Mouse (Mus musculus): Measurements from ENCODE around the gene Mettl17. TPM values are rescaled to one million over a fixed set of nuclear protein-coding genes. Genes with fewer than 3 reads are reported as not detected.

Gene Mettl17
- polyA plus RNA-seq, 1 experiment from 2014 or later, result 43.3 TPM

GRCm38 (mm10) chr14:51883527-51884030, 1.1 kb upstream of the Mettl17 start:
- Histone ChIP-seq H3K4me3 (peak overlapping the region; percentile 62), H3K9me3 (no peaks in the 10 kb centered on the region)
- DNase-seq (ENCODE audit: extremely low spot score, low spot score), result peak; percentile 49

GRCm38 (mm10) chr14:51884031-51884544, 554 bp upstream of the Mettl17 start:
- Histone ChIP-seq H3K27me3 (ENCODE audit: poor library complexity, severe bottlenecking) (no peaks in the 10 kb centered on the region), H3K4me1 (peaks cover 19% of the 10 kb centered on the region), H3K9me3 (no peaks in the 10 kb centered on the region), H3K36me3 (replicated peaks) (peaks cover 32% of the 10 kb centered on the region), H3K4me3 (peak overlapping the region; percentile 62), H3K27ac (peak overlapping the region; percentile 92)
- no peak for DNase-seq (ENCODE audit: extremely low spot score, low spot score)
- WGBS, result 2% methylated on average over 14 of the region's 14 CpGs

More at GRCm38 (mm10) chr14:51883527-51884030, 1.1 kb upstream of the Mettl17 start:
- WGBS, result under 1% methylated on average over 4 of the region's 4 CpGs
- H3K36me3 ChIP-seq (replicated peaks), result peaks cover 27% of the 10 kb centered on the region
- H3K27ac ChIP-seq, result peak overlapping the region; percentile 92
- H3K4me1 ChIP-seq, result peaks cover 19% of the 10 kb centered on the region
- no peaks in the 10 kb centered on the region for H3K27me3 ChIP-seq (ENCODE audit: poor library complexity, severe bottlenecking)

- no peaks in the 10 kb centered on the region for H3K9me3 ChIP-seq
- no peak overlapping the region for H3K27ac ChIP-seq
- WGBS, result 46% methylated on average over 6 of the region's 6 CpGs
- peaks cover 51% of the 10 kb centered on the region for H3K36me3 ChIP-seq (replicated peaks)
- peaks cover 19% of the 10 kb centered on the region for H3K4me1 ChIP-seq
- H3K27me3 ChIP-seq (ENCODE audit: poor library complexity, severe bottlenecking), result no peaks in the 10 kb centered on the region
- peak overlapping the region; percentile 62 for H3K4me3 ChIP-seq
- DNase-seq (ENCODE audit: extremely low spot score, low spot score), result no peak
Observed at GRCm38 (mm10) chr14:51886051-51886450, 1.4 kb downstream of the Mettl17 start.

DNA sequence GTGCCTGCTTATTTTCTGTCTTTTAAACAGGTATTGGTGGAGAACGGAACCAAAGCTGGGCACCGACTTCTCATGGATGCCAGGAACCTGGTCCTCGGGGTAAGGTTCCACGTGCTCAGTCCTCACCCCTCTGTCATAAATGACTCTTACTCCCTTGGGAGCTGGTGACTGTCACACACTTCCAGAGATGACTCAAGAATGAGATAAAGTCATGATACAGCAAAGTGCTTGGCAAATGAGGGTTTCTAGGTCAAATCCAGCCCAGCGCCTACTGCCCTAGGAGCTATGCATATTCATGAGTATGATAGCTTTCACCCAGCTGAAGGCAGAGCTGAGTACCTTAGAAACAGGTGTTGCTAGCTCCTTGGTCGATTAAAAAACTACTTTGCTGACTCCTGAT, 5.2 kb downstream of the Mettl17 start:
- Histone ChIP-seq H3K36me3 (replicated peaks) (peaks cover 69% of the 10 kb centered on the region), H3K4me3 (no peak overlapping the region), H3K27ac (no peak overlapping the region), H3K9me3 (no peaks in the 10 kb centered on the region), H3K4me1 (peaks cover 30% of the 10 kb centered on the region), H3K27me3 (ENCODE audit: poor library complexity, severe bottlenecking) (no peaks in the 10 kb centered on the region)
- DNase-seq (ENCODE audit: extremely low spot score, low spot score), result no peak
- 90% methylated on average over 6 of the region's 6 CpGs for WGBS

DNA sequence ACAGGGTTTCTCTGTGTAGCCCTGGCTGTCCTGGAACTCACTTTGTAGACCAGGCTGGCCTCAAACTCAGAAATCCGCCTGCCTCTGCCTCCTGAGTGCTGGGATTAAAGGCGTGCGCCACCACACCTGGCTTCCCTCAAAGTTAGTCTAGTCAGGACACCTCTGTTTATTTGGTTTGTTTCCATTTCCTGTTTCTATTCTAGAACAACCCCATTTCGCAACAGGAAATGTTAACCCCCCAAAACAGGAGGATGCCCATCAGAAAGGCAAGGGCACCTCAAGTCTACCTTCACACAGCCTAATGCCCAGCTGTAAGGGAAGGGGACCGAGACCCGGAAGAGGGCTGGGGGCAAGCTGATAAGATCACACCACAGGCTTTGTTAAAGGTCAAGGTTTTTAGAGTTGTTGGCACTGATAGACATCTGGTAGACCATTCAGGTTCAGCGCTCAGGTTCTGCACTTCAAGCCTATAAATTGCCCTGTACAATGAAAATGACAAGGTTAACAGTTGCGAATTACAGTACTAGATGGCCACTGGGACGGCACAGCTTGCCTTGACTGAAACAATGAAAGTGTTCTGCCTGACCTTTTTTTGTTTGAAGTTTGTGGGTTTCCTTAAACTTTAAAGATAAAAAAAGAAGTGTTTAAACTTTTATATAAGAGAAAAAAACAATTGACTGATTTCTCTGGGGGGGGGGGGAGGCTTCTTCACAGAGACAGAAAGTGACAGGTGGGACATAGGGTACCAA, 7.7 kb downstream of the Mettl17 start, which contains the start of gene Slc39a2:
TSS of gene Slc39a2 (plus strand) at position 699 of the 749 bp plus-strand sequence.
- no peak within 1 kb of the TSS for H3K4me3 ChIP-seq
- WGBS, result 93% methylated on average over 9 of the region's 9 CpGs
- no peak for DNase-seq (ENCODE audit: extremely low spot score, low spot score)

DNA sequence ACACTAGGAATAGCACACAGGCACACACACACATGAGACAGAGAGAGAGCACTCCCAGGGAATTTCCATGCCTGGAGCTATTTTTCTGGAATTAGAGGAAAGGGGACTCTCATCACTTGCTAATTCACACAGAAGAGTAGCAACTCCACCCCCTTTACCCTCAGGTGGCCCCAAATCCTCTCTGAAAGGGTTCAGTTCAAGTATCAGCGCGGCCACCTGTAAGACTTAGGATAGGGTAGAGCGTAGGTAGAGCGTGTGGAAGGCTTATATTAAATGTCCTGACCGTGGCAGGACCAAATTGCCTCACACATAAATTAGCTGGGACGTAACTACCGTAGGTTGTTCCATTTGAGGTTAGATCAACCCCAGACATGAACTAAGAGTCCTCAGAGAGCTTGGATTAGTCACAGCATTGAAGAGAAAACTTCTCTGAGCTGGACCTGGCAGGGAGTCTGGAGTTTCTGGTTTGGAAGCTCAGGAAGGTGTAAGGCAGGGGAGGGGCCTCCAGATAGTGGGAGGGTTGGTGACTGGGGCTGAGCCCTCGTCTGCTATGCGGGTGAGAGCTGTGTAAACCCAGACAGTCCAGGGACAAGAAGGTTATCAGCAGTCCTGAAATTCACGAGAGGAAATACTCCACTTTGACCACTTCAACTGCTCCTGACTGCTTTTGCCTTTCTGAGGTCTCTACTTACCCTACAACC, 8.6 kb downstream of the Mettl17 start:
- 27% methylated on average over 10 of the region's 10 CpGs for WGBS
- no peak for DNase-seq (ENCODE audit: extremely low spot score, low spot score)
- Histone ChIP-seq H3K9me3 (no peaks in the 10 kb centered on the region), H3K27ac (no peak overlapping the region), H3K4me1 (peaks cover 11% of the 10 kb centered on the region; the same call in 1 of the 2 replicates), H3K27me3 (ENCODE audit: poor library complexity, severe bottlenecking) (no peaks in the 10 kb centered on the region), H3K36me3 (replicated peaks) (peaks cover 49% of the 10 kb centered on the region), H3K4me3 (no peak overlapping the region)

More for the DNA sequence above, 7.7 kb downstream of the Mettl17 start, which contains the start of gene Slc39a2:
- Histone ChIP-seq H3K9me3 (no peaks in the 10 kb centered on the region), H3K4me1 (peaks cover 11% of the 10 kb centered on the region; the same call in 1 of the 2 replicates), H3K27ac (no peak within 1 kb of the TSS), H3K27me3 (ENCODE audit: poor library complexity, severe bottlenecking) (no peaks in the 10 kb centered on the region), H3K36me3 (replicated peaks) (peaks cover 58% of the 10 kb centered on the region)

GRCm38 (mm10) chr14:51893809-51894208, 9.2 kb downstream of the Mettl17 start:
- WGBS, result 64% methylated on average over 3 of the region's 3 CpGs
- H3K4me1 ChIP-seq, result peaks cover 11% of the 10 kb centered on the region; the same call in 1 of the 2 replicates
- H3K27me3 ChIP-seq (ENCODE audit: poor library complexity, severe bottlenecking), result no peaks in the 10 kb centered on the region
- no peaks in the 10 kb centered on the region for H3K9me3 ChIP-seq
- no peak overlapping the region for H3K27ac ChIP-seq
- H3K4me3 ChIP-seq, result no peak overlapping the region
- peaks cover 44% of the 10 kb centered on the region for H3K36me3 ChIP-seq (replicated peaks)
- DNase-seq (ENCODE audit: extremely low spot score, low spot score), result no peak

- Histone ChIP-seq H3K4me3 (no peak overlapping the region), H3K9me3 (no peaks in the 10 kb centered on the region), H3K27me3 (ENCODE audit: poor library complexity, severe bottlenecking) (no peaks in the 10 kb centered on the region), H3K4me1 (peaks cover 11% of the 10 kb centered on the region; the same call in 1 of the 2 replicates), H3K36me3 (replicated peaks) (peaks cover 31% of the 10 kb centered on the region), H3K27ac (no peak overlapping the region)
- WGBS, result 76% methylated on average over 14 of the region's 14 CpGs
- no peak for DNase-seq (ENCODE audit: extremely low spot score, low spot score)
Observed at GRCm38 (mm10) chr14:51895071-51895470, 10.4 kb downstream of the Mettl17 start.

- no peak for DNase-seq (ENCODE audit: extremely low spot score, low spot score)
- WGBS, result 87% methylated on average over 6 of the region's 6 CpGs
Observed at GRCm38 (mm10) chr14:51896019-51896418, 11.4 kb downstream of the Mettl17 start.

DNA sequence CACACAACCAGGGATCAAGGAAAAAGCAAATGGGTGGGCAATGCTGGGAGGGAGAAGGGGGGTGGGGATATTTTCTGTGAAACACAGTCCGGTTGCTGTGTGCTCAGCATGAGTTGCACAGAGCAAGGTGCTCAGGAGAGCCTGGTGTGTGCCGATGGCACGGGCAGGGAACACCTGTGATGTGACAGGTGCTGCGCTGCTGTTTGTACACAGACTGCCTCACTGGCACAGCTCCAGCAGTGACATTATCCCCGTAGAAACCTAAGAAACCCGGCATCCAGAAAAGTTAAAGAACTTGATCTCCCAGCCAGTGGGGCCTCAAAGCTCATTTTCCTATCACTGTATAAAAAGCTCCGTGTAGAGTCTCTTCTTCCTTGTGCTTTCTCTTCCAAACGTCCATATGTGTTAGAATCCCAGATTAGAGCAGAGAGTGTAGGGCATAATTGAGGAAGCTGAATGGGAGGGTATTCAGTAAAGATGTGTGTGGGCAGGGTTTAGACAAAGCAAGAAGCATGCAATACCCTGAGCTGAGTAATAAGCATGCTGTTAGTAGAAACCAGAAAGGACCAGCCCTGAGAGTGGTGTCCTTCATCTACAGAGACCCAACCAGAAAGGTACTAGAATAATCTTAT, 12.0 kb downstream of the Mettl17 start:
- DNase-seq (ENCODE audit: extremely low spot score, low spot score), result no peak
- Histone ChIP-seq H3K27ac (no peak overlapping the region), H3K4me3 (no peak overlapping the region), H3K36me3 (replicated peaks) (peaks cover 15% of the 10 kb centered on the region), H3K9me3 (no peaks in the 10 kb centered on the region), H3K4me1 (peaks cover 11% of the 10 kb centered on the region; the same call in 1 of the 2 replicates), H3K27me3 (ENCODE audit: poor library complexity, severe bottlenecking) (no peaks in the 10 kb centered on the region)
- WGBS, result 85% methylated on average over 8 of the region's 8 CpGs

More at GRCm38 (mm10) chr14:51896019-51896418, 11.4 kb downstream of the Mettl17 start:
- H3K27ac ChIP-seq, result no peak overlapping the region
- peaks cover 11% of the 10 kb centered on the region; the same call in 1 of the 2 replicates for H3K4me1 ChIP-seq
- no peaks in the 10 kb centered on the region for H3K9me3 ChIP-seq
- peaks cover 22% of the 10 kb centered on the region for H3K36me3 ChIP-seq (replicated peaks)
- H3K27me3 ChIP-seq (ENCODE audit: poor library complexity, severe bottlenecking), result no peaks in the 10 kb centered on the region
- H3K4me3 ChIP-seq, result no peak overlapping the region

DNA sequence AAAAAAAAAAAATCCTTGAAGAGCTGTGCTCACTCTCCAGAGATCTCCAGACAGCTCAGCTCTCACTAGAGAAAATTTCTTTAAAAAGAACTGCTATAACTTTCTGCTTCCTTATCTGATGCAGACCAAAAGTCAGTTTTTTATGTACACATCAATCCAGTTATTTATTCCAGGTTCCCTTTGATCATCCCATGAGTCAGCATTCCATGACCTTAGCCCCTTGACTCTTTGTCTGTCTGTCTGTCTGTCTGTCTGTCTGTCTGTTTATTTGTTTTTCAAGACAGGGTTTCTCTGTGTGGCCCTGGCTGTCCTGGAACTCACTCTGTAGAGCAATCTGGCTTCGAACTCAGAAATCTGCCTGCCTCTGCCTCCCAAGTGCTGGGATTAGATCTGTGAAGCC, 14.7 kb downstream of the Mettl17 start:
- H3K4me1 ChIP-seq, result no peaks in the 10 kb centered on the region
- H3K9me3 ChIP-seq, result no peaks in the 10 kb centered on the region
- no peak for DNase-seq (ENCODE audit: extremely low spot score, low spot score)
- H3K27me3 ChIP-seq (ENCODE audit: poor library complexity, severe bottlenecking), result no peaks in the 10 kb centered on the region
- 0 out of 2 replicates have a peak, but pooled peaks cover 4% of the 10 kb centered on the region for H3K36me3 ChIP-seq (replicated peaks)
- no peak overlapping the region for H3K27ac ChIP-seq
- 97% methylated on average over 1 of the region's 1 CpGs for WGBS
- H3K4me3 ChIP-seq, result no peak overlapping the region
